Mouse (Mus musculus): ENCODE data around the gene Yeats2. TPM values are rescaled to one million over a fixed set of nuclear protein-coding genes. Genes with fewer than 3 reads are reported as not detected.

Yeats2 gene
- polyA plus RNA-seq, 1 experiment, result 9.6 TPM

DNA sequence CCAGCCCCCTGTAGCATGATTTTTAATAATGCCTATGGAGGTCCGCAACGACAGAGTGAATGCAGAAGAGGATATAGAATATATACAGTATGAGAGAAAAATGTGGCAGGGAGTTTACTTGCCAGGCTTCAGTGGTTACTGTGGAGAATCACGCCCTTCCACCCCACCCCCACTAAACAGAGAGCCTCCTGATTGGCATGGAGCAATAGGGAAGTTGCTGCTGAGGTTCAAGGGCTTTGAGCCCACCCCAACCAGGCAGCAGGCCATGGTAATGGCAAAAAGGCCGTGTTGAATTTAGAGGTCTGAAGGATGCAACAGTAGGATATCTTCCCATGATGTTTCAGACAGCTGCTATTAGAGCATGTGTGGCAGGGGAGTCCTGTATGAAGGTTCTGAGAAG lies 130.5 kb downstream of the Yeats2 start:
- H3K4me3 ChIP-seq (ENCODE audit: insufficient read depth, poor library complexity, severe bottlenecking), result no peak overlapping the region
- no peaks in the 10 kb centered on the region for H3K79me3 ChIP-seq (ENCODE audit: low read depth)
- H3ac ChIP-seq (ENCODE audit: control insufficient read depth, insufficient read length, low read depth), result no peak overlapping the region
- no peak for TF ChIP-seq USF1 (IDR thresholded peaks at IDR 0.05; ENCODE audit: low read depth)
- no peak for TF ChIP-seq CTCF (IDR thresholded peaks at IDR 0.05; ENCODE audit: control insufficient read depth, insufficient read depth, insufficient read length)
- no peak for TF ChIP-seq MAX (IDR thresholded peaks at IDR 0.05)
- no peak for TF ChIP-seq CEBPB (IDR thresholded peaks at IDR 0.05; ENCODE audit: low read depth)
- no peak for TF ChIP-seq MYOG (IDR thresholded peaks at IDR 0.05; ENCODE audit: control insufficient read depth, extremely low read depth, insufficient read length)
- TF ChIP-seq FOSL1 (IDR thresholded peaks at IDR 0.05; ENCODE audit: insufficient read depth, low read length, poor library complexity, severe bottlenecking), result no peak
- no peak for TF ChIP-seq MYOD1 (IDR thresholded peaks at IDR 0.05; ENCODE audit: control insufficient read depth, insufficient read length, low read depth)
- no peaks in the 10 kb centered on the region for H3K36me3 ChIP-seq (ENCODE audit: control insufficient read depth, insufficient read depth)
- no peaks in the 10 kb centered on the region for H3K27me3 ChIP-seq (ENCODE audit: control insufficient read depth, insufficient read depth, insufficient read length)
- no peaks in the 10 kb centered on the region for H3K79me2 ChIP-seq (ENCODE audit: control insufficient read depth, insufficient read depth)

DNA sequence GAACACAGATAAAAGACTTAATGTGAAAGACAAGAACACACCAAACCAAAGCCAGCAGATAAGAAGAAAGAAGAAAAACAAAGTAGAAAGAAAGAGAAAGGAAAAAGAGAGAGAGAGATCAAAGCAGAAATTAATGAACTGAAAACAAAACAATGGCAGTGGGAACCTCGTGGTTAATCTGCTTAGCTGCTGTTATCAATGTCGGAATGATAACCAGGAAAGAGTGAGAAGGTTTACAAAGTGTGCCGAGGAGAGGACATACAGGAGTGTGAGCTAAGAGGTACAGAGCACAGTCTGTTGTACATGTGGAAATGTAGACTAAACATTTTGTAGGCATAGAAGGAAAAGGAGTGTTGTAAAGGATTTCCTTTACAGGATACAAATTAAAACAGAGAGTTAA lies 132.1 kb downstream of the Yeats2 start:
- no peak for TF ChIP-seq CEBPB (IDR thresholded peaks at IDR 0.05; ENCODE audit: low read depth)
- TF ChIP-seq USF1 (IDR thresholded peaks at IDR 0.05; ENCODE audit: low read depth), result no peak
- TF ChIP-seq MYOG (IDR thresholded peaks at IDR 0.05; ENCODE audit: control insufficient read depth, extremely low read depth, insufficient read length), result no peak
- TF ChIP-seq MAX (IDR thresholded peaks at IDR 0.05), result no peak
- Histone ChIP-seq H3ac (ENCODE audit: control insufficient read depth, insufficient read length, low read depth) (no peak overlapping the region), H3K36me3 (ENCODE audit: control insufficient read depth, insufficient read depth) (peaks cover under 1% of the 10 kb centered on the region), H3K79me2 (ENCODE audit: control insufficient read depth, insufficient read depth) (no peaks in the 10 kb centered on the region), H3K4me3 (ENCODE audit: insufficient read depth, poor library complexity, severe bottlenecking) (no peak overlapping the region), H3K27me3 (ENCODE audit: control insufficient read depth, insufficient read depth, insufficient read length) (no peaks in the 10 kb centered on the region), H3K79me3 (ENCODE audit: low read depth) (no peaks in the 10 kb centered on the region)

DNA sequence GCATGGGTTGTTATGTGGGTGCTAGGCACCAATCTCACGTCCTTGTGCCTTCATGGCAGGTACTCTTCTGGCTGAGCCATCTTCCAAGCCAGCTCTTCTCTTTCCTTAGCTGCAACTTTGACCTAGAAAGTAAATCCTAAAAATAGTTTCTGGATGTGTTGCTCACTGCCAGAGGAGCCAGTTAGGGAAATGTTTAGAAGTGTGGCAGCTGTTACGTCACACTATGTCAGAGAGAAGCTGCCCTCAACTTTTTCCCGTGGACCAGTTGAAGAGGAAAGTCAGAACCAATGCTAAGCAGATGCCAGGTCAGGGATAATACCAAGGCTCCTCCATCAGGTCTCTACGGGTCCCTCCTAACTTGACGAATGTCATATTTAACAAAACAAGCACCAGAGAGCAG lies 138.5 kb downstream of the Yeats2 start:
- Histone ChIP-seq H3ac (ENCODE audit: control insufficient read depth, insufficient read length, low read depth) (no peak overlapping the region), H3K4me3 (ENCODE audit: insufficient read depth, poor library complexity, severe bottlenecking) (no peak overlapping the region), H3K36me3 (ENCODE audit: control insufficient read depth, insufficient read depth) (peaks cover 59% of the 10 kb centered on the region), H3K27me3 (ENCODE audit: control insufficient read depth, insufficient read depth, insufficient read length) (no peaks in the 10 kb centered on the region), H3K79me2 (ENCODE audit: control insufficient read depth, insufficient read depth) (no peaks in the 10 kb centered on the region), H3K79me3 (ENCODE audit: low read depth) (peaks cover 2% of the 10 kb centered on the region)
- TF ChIP-seq MAX (IDR thresholded peaks at IDR 0.05) (no peak), CEBPB (IDR thresholded peaks at IDR 0.05; ENCODE audit: low read depth) (no peak), MYOG (IDR thresholded peaks at IDR 0.05; ENCODE audit: control insufficient read depth, extremely low read depth, insufficient read length) (no peak), FOSL1 (IDR thresholded peaks at IDR 0.05; ENCODE audit: insufficient read depth, low read length, poor library complexity, severe bottlenecking) (no peak), CTCF (IDR thresholded peaks at IDR 0.05; ENCODE audit: control insufficient read depth, insufficient read depth, insufficient read length) (no peak)

DNA sequence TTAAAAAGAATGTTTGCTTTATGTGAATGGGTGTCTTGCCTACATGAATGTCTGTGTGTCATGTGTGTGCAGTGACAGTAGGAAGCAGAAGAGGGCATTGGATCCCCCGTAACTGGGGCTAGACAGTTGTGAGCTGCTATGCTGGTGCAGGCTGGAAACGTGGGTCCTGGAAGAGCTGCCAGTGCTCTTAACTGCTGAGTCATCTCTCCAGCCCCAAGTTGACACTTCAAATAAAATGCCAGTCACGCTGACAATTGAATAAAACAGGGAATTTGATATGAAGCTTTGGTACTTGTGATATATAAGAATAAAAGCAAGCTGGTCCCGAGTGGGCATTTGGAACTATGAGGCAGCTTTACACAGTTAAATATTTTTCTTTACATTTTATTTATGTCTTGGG lies 139.4 kb downstream of the Yeats2 start:
- H3K79me2 ChIP-seq (ENCODE audit: control insufficient read depth, insufficient read depth), result no peaks in the 10 kb centered on the region
- no peak for TF ChIP-seq MYOD1 (IDR thresholded peaks at IDR 0.05; ENCODE audit: control insufficient read depth, insufficient read length, low read depth)
- TF ChIP-seq USF1 (IDR thresholded peaks at IDR 0.05; ENCODE audit: low read depth), result no peak
- TF ChIP-seq MYOG (IDR thresholded peaks at IDR 0.05; ENCODE audit: control insufficient read depth, extremely low read depth, insufficient read length), result no peak
- no peak for TF ChIP-seq FOSL1 (IDR thresholded peaks at IDR 0.05; ENCODE audit: insufficient read depth, low read length, poor library complexity, severe bottlenecking)
- no peak for TF ChIP-seq CTCF (IDR thresholded peaks at IDR 0.05; ENCODE audit: control insufficient read depth, insufficient read depth, insufficient read length)
- TF ChIP-seq CEBPB (IDR thresholded peaks at IDR 0.05; ENCODE audit: low read depth), result no peak
- no peak for TF ChIP-seq MAX (IDR thresholded peaks at IDR 0.05)
- no peaks in the 10 kb centered on the region for H3K27me3 ChIP-seq (ENCODE audit: control insufficient read depth, insufficient read depth, insufficient read length)
- peaks cover 67% of the 10 kb centered on the region for H3K36me3 ChIP-seq (ENCODE audit: control insufficient read depth, insufficient read depth)
- no peak overlapping the region for H3K4me3 ChIP-seq (ENCODE audit: insufficient read depth, poor library complexity, severe bottlenecking)
- no peak overlapping the region for H3ac ChIP-seq (ENCODE audit: control insufficient read depth, insufficient read length, low read depth)
- H3K79me3 ChIP-seq (ENCODE audit: low read depth), result peaks cover 2% of the 10 kb centered on the region

Other genes starting within 250 kb of the Yeats2 start
- gene Klhl6, start 158.0 kb upstream of the Yeats2 start, polyA plus RNA-seq (2012; fragmentation: generic; extraction: Trizol), result 0.16 TPM
- gene Klhl24, start 43.5 kb upstream of the Yeats2 start, polyA plus RNA-seq (2012; fragmentation: generic; extraction: Trizol), result 2.6 TPM
- gene Map6d1, start 100.3 kb downstream of the Yeats2 start, polyA plus RNA-seq (2012; fragmentation: generic; extraction: Trizol), result 0.13 TPM
- 179 TPM for gene Parl, start 161.3 kb downstream of the Yeats2 start, polyA plus RNA-seq (2012; fragmentation: generic; extraction: Trizol)
- 0.05 TPM for gene Cyp2ab1, start 184.3 kb downstream of the Yeats2 start, polyA plus RNA-seq (2012; fragmentation: generic; extraction: Trizol)